Mouse (Mus musculus): ENCODE data around the gene Fam19a2.

The Fam19a2 gene

DNA sequence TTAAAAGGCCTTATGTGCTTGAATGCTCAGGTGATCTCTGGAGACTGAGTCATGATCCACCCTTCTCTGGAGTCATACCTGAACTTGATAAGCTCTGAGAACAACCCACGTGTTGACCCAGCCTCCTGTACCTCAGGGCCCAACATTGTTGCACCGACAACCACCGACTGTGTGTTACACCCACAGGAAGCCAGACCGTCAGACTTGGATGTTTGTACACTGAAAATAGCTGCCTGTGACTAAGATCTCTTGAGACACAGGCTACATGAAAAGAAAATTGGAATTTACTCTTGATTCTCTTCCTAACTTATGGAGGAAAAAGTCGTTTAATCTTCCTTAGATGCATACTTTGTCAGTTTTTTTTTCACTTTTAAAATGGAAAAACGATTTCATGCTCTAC lies 121.8 kb downstream of the Fam19a2 start:
- no peak for DNase-seq (ENCODE audit: low read depth, low spot score)

GRCm38 (mm10) chr10:123395429-123395828 lies 131.6 kb downstream of the Fam19a2 start:
- no peak for DNase-seq (ENCODE audit: low read depth, low spot score)

DNA sequence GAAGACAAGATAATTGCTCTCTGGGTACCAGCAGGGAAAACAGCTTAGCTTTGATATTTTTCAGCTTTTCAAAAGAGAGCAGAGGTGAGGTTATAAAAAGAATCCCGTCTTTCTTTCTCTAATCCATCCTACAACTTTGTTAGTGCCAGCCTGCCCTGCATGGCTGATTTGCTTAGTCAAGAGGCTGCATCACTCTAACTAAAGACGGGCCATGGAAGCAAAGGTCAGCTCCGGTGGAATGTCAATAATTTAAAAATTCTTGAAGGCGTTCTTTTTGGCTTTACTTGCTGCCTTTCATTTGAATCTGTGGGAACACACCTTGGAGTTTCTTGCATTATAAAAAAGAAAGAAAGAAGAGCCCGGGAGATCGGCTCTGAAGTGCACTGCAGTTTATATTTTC lies 134.3 kb downstream of the Fam19a2 start:
- no peak for DNase-seq (ENCODE audit: low read depth, low spot score)

- DNase-seq (ENCODE audit: low read depth, low spot score): no peak
These were observed 137.4 kb downstream of the Fam19a2 start for GRCm38 (mm10) chr10:123401188-123401587.

DNA sequence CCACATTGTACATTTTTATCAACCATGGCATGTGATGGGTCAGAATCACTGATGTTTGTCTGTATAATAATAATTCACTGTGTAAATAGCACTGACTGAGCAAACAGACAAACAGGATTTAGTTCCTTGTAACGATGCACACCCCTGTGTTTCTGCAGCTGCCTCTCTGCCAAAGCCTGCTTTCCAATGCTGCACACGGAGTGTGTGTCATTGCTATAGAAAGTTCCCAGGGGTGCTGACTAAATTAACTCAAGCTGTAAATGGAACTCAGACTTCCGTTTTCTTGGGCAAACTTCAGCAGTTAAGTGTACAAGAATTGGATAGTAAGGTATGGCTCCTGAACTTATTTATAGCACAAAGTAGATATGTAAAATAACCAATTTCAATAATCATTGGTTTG lies 138.7 kb downstream of the Fam19a2 start:
- no peak for DNase-seq (ENCODE audit: low read depth, low spot score)

DNA sequence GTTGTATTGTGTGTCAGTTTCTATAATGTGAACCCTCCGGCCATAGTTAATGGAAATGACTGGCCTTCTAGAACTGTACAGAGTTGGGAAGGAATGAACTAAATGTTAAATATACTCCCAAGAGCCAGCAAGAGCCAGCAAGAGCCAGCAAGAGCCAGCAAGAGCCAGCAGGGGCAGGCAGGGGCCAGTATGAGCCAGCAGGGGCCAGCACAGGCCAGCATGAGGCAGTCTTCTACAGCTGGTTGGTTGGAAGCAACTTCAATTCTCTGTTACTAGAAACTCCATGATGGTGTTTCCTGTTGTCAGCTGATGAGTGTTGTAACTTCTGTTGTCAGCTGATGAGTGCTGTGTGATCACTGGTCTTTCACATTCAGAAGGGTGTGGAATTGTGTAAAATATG lies 151.2 kb downstream of the Fam19a2 start:
- DNase-seq (ENCODE audit: low read depth, low spot score): no peak

- no peak for DNase-seq (ENCODE audit: low read depth, low spot score)
These were observed 152.2 kb downstream of the Fam19a2 start for GRCm38 (mm10) chr10:123416024-123416423.

DNA sequence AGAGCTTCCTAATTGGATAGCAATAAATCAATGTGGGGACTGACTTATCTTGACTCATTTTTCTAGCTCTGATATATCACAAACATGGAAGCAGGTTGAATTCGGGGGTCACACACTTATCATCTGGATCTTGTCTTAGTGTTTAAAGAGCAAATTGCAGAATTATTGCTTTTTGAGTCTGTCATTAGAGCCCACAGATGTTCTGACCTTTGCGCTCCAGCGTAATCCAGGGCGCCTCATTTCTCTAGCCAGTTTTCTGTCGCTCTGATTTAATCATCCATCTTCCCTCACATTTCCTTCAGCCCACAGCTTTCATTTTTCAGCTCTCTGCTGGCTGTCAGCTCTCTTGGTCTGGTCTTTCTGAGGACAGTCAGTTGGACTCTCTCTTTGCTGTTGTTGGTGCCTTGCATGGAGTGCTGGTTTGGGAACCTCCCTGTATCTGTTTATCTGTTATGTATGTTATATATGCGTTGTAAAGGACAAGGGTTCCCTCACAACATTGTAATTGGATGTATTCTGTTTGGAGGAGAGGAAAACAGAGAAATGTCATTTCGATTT lies 154.9 kb downstream of the Fam19a2 start:
- no peak for DNase-seq (ENCODE audit: low read depth, low spot score)

- DNase-seq (ENCODE audit: low read depth, low spot score): no peak
These were observed 156.5 kb downstream of the Fam19a2 start for GRCm38 (mm10) chr10:123420249-123420648.

GRCm38 (mm10) chr10:123424482-123424881 lies 160.7 kb downstream of the Fam19a2 start:
- DNase-seq (ENCODE audit: low read depth, low spot score): no peak

- no peak for DNase-seq (ENCODE audit: low read depth, low spot score)
These were observed 162.9 kb downstream of the Fam19a2 start for GRCm38 (mm10) chr10:123426527-123427363.

GRCm38 (mm10) chr10:123431569-123431968 lies 167.8 kb downstream of the Fam19a2 start:
- no peak for DNase-seq (ENCODE audit: low read depth, low spot score)

GRCm38 (mm10) chr10:123437576-123437975 lies 173.8 kb downstream of the Fam19a2 start:
- no peak for DNase-seq (ENCODE audit: low read depth, low spot score)

DNA sequence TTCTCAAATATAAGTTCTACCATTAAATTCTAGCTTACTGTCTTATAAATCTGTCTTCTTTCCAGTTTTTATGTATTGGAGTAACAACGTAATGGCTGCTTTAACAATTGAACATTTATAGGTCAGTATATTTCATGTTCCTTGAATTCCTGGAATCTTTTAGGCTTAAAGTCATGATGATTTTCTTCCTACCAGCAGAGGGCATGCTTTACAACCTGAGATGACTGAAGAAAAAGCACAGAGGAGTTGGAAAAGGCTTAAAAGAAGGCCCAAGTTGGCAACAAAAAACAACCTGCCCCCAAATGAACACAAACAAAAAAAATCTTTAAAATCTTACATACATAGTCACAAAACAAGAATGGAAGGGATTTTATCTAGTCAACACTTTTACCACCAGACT lies 193.0 kb downstream of the Fam19a2 start:
- DNase-seq (ENCODE audit: low read depth, low spot score): no peak

GRCm38 (mm10) chr10:123460466-123460865 lies 196.7 kb downstream of the Fam19a2 start:
- no peak for DNase-seq (ENCODE audit: low read depth, low spot score)

- no peak for DNase-seq (ENCODE audit: low read depth, low spot score)
These were observed 198.5 kb downstream of the Fam19a2 start for GRCm38 (mm10) chr10:123462305-123462704.

DNA sequence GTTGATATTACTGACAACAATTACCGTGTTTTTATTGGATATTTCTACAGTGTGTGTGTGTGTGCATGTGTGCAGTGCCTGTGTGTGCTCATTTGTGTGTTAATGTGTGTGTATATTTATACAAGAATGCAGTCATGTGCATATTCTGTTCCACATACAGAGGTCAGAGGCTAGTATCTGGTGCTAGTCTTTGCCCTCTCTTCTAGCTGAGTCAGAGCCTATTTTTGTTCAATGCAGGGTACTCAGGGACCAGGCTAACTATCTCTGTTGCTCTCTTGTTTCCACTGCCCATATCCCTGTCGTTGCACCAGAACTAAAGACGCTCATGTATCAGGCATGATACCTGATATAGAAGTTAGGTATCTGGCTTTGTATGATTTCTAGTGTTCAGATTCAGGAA lies 251.0 kb downstream of the Fam19a2 start:
- DNase-seq (ENCODE audit: low read depth, low spot score): no peak

GRCm38 (mm10) chr10:123520613-123521012 lies 256.8 kb downstream of the Fam19a2 start:
- DNase-seq (ENCODE audit: low read depth, low spot score): no peak

DNA sequence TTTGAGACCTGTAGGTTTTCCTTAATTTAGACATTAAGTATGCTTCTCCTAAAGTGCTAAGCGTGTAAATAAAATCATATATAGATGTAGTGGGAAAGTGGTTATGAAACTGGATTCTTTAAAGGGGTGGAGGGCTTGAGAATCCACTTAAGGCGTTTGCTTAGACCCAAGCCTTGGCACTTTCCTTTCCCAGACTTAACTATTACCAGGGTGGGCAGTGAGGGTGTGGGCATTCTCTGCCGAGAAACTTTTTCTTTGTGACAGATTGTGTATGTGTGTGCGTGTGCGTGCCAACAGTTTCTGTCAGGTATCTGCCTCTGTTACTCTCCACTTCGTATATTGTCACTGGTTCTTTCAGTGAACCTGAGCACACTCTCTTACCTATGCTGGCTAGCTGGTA lies 257.4 kb downstream of the Fam19a2 start:
- DNase-seq (ENCODE audit: low read depth, low spot score): no peak

- no peak for DNase-seq (ENCODE audit: low read depth, low spot score)
These were observed 261.6 kb downstream of the Fam19a2 start for GRCm38 (mm10) chr10:123525424-123525823.

DNA sequence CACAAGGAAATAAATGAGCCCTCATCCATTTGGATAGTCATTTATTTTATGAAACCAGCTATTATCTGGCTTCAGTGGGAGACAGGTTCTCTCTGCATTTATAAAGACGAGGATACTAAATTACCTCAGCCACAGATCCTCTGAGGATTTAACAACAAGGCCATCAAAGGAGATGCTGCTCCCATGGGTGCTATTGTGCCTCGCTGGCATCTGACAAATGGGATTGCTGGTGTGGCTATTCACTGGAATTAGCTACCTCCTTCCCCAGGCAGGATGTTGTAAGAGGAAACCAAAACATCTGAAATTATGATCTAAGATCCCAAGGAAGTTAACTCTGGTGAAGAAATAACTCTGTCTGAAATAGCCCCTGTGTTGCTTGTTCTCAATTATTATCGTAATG lies 262.3 kb downstream of the Fam19a2 start:
- DNase-seq (ENCODE audit: low read depth, low spot score): no peak

DNA sequence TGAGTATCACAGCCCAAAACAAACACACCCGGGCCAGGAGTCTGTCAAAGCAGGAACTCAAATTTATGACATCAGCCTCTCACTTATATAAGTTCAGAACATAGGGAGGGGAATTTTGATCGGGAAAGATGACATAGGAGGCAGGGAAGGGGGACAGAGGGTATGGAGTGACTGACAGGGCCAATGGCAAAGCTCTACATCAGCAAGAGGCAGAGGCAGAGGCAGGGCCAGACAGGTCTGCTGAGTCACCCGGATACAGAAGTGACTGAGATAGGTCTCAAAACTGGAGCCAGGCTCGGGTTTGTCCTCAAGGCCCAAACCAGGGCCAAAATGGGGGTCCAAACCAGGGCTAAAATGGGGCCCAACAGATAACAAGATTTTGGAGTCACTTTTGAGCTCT lies 272.3 kb downstream of the Fam19a2 start:
- DNase-seq (ENCODE audit: low read depth, low spot score): no peak

- DNase-seq (ENCODE audit: low read depth, low spot score): no peak
These were observed 284.6 kb downstream of the Fam19a2 start for GRCm38 (mm10) chr10:123548391-123548790.
